Mouse (Mus musculus): ENCODE data around the gene Fgf2.

Fgf2 gene

GRCm38 (mm10) chr3:37354737-37355136 is 6.6 kb downstream of the Fgf2 start:
- no peak for DNase-seq (ENCODE audit: low read depth, low spot score)

GRCm38 (mm10) chr3:37360729-37361128 is 12.6 kb downstream of the Fgf2 start:
- no peak for DNase-seq (ENCODE audit: low read depth, low spot score)

GRCm38 (mm10) chr3:37365144-37365543 is 17.0 kb downstream of the Fgf2 start:
- DNase-seq (ENCODE audit: low read depth, low spot score) = peak; percentile 17

- DNase-seq (ENCODE audit: low read depth, low spot score) = no peak
These were observed 17.8 kb downstream of the Fgf2 start for GRCm38 (mm10) chr3:37365976-37366375.

- no peak for DNase-seq (ENCODE audit: low read depth, low spot score)
These were observed 18.4 kb downstream of the Fgf2 start for GRCm38 (mm10) chr3:37366381-37367053.

- DNase-seq (ENCODE audit: low read depth, low spot score) = peak; percentile 36
These were observed 22.3 kb downstream of the Fgf2 start for GRCm38 (mm10) chr3:37370407-37370806.

- DNase-seq (ENCODE audit: low read depth, low spot score) = no peak
These were observed 25.6 kb downstream of the Fgf2 start for GRCm38 (mm10) chr3:37373712-37374111.

GRCm38 (mm10) chr3:37377926-37378325 is 29.8 kb downstream of the Fgf2 start:
- no peak for DNase-seq (ENCODE audit: low read depth, low spot score)

GRCm38 (mm10) chr3:37378412-37378811 is 30.3 kb downstream of the Fgf2 start:
- no peak for DNase-seq (ENCODE audit: low read depth, low spot score)

GRCm38 (mm10) chr3:37379201-37379600 is 31.1 kb downstream of the Fgf2 start:
- peak; percentile 10 for DNase-seq (ENCODE audit: low read depth, low spot score)

- DNase-seq (ENCODE audit: low read depth, low spot score) = no peak
These were observed 32.1 kb downstream of the Fgf2 start for GRCm38 (mm10) chr3:37379930-37380881.

GRCm38 (mm10) chr3:37381457-37381856 is 33.3 kb downstream of the Fgf2 start:
- no peak for DNase-seq (ENCODE audit: low read depth, low spot score)

GRCm38 (mm10) chr3:37383096-37383765 is 35.1 kb downstream of the Fgf2 start:
- DNase-seq (ENCODE audit: low read depth, low spot score) = no peak

- DNase-seq (ENCODE audit: low read depth, low spot score) = no peak
These were observed 39.2 kb downstream of the Fgf2 start for GRCm38 (mm10) chr3:37387310-37387709.

GRCm38 (mm10) chr3:37396930-37397608 is 48.9 kb downstream of the Fgf2 start:
- DNase-seq (ENCODE audit: low read depth, low spot score) = no peak

GRCm38 (mm10) chr3:37397646-37398045 is 49.5 kb downstream of the Fgf2 start:
- no peak for DNase-seq (ENCODE audit: low read depth, low spot score)

- DNase-seq (ENCODE audit: low read depth, low spot score) = no peak
These were observed 50.7 kb downstream of the Fgf2 start for GRCm38 (mm10) chr3:37398661-37399395.

- no peak for DNase-seq (ENCODE audit: low read depth, low spot score)
These were observed 53.8 kb downstream of the Fgf2 start for GRCm38 (mm10) chr3:37401729-37402610.

- DNase-seq (ENCODE audit: low read depth, low spot score) = no peak
These were observed 59.5 kb downstream of the Fgf2 start for GRCm38 (mm10) chr3:37407598-37407997.

GRCm38 (mm10) chr3:37413446-37413845 is 65.3 kb downstream of the Fgf2 start:
- DNase-seq (ENCODE audit: low read depth, low spot score) = no peak

Measured in CD4-positive helper T cell, adult 2 months (primary cell).